Mouse (Mus musculus): ENCODE measurements around the gene Tas2r118. TPM values are rescaled to one million over a fixed set of nuclear protein-coding genes. Genes with fewer than 3 reads are reported as not detected.

The Tas2r118 gene
- polyA plus RNA-seq, 1 experiment, result not detected

GRCm38 (mm10) chr6:23936414-23936813 lies 33.4 kb downstream of the Tas2r118 start:
- Histone ChIP-seq H3K4me1 (ENCODE audit: control insufficient read depth, insufficient read depth, low read length) (no peaks in the 10 kb centered on the region), H3K4me3 (ENCODE audit: insufficient read depth, low read length) (no peak overlapping the region), H3K27ac (ENCODE audit: insufficient read depth, low read depth, low read length) (no peak overlapping the region)
- TF ChIP-seq POLR2A (IDR thresholded peaks at IDR 0.05; ENCODE audit: borderline replicate concordance, low read depth, low read length) (no peak), CTCF (IDR thresholded peaks at IDR 0.05; ENCODE audit: low read depth, low read length) (no peak)

- H3K4me3 ChIP-seq (ENCODE audit: insufficient read depth, low read length), result no peak overlapping the region
- TF ChIP-seq CTCF (IDR thresholded peaks at IDR 0.05; ENCODE audit: low read depth, low read length) (no peak), POLR2A (IDR thresholded peaks at IDR 0.05; ENCODE audit: borderline replicate concordance, low read depth, low read length) (no peak)
- H3K27ac ChIP-seq (ENCODE audit: insufficient read depth, low read depth, low read length), result no peak overlapping the region
- no peaks in the 10 kb centered on the region for H3K4me1 ChIP-seq (ENCODE audit: control insufficient read depth, insufficient read depth, low read length)
Observed at GRCm38 (mm10) chr6:23923806-23924205, 46.1 kb downstream of the Tas2r118 start.

Other genes starting within 250 kb of the Tas2r118 start
- not detected in 2 replicates for gene Cadps2, start 130.6 kb downstream of the Tas2r118 start, polyA plus RNA-seq (2012; ENCODE audit: insufficient read depth, insufficient read length, missing spikeins)
- gene Slc13a1, start 198.0 kb upstream of the Tas2r118 start, polyA plus RNA-seq (2012; ENCODE audit: insufficient read depth, insufficient read length, missing spikeins), result not detected in 2 replicates

Measured in bone marrow macrophage, adult 2 months (primary cell).